Mouse (Mus musculus): ENCODE results near the gene Usp12. TPM values are rescaled to one million over a fixed set of nuclear protein-coding genes. Genes with fewer than 3 reads are reported as not detected.
A peak's percentile ranks its signal among the peaks of the same experiment; 100 is the strongest.

Usp12 gene
- polyA plus RNA-seq, 1 experiment from 2014 or later, result 13.0 TPM

- H3K4me2 ChIP-seq (ENCODE audit: low read length), result no peak overlapping the region
- no peak for ATAC-seq
- peaks cover 8% of the 10 kb centered on the region for H3K36me3 ChIP-seq (ENCODE audit: control insufficient read depth, insufficient read depth, low read length)
- no peak overlapping the region for H3K27ac ChIP-seq (ENCODE audit: low read depth, low read length)
- no peak overlapping the region for H3K4me3 ChIP-seq (ENCODE audit: low read length)
- H3K4me1 ChIP-seq (ENCODE audit: control insufficient read depth, insufficient read depth, low read depth, low read length), result peaks cover 6% of the 10 kb centered on the region; the same call in 1 of the 2 replicates
- H3K9me3 ChIP-seq (ENCODE audit: control insufficient read depth, low read length), result no peaks in the 10 kb centered on the region
- H3K27me3 ChIP-seq (replicated peaks; ENCODE audit: control insufficient read depth, insufficient read depth, low read length), result no peaks in the 10 kb centered on the region
- no peak overlapping the region for H3K9ac ChIP-seq (ENCODE audit: low read depth, low read length)
- 95% methylated on average over 5 of the region's 5 CpGs for WGBS
These were observed 29.0 kb downstream of the Usp12 start for GRCm38 (mm10) chr5:146765791-146766190.

GRCm38 (mm10) chr5:146759159-146759558 lies 35.6 kb downstream of the Usp12 start:
- H3K4me2 ChIP-seq (ENCODE audit: low read length), result no peak overlapping the region
- ATAC-seq, result no peak
- no peak overlapping the region for H3K9ac ChIP-seq (ENCODE audit: low read depth, low read length)
- no peaks in the 10 kb centered on the region for H3K27me3 ChIP-seq (replicated peaks; ENCODE audit: control insufficient read depth, insufficient read depth, low read length)
- WGBS, result 82% methylated on average over 6 of the region's 6 CpGs
- H3K36me3 ChIP-seq (ENCODE audit: control insufficient read depth, insufficient read depth, low read length), result peaks cover 11% of the 10 kb centered on the region
- H3K4me1 ChIP-seq (ENCODE audit: control insufficient read depth, insufficient read depth, low read depth, low read length), result no peaks in the 10 kb centered on the region
- H3K27ac ChIP-seq (ENCODE audit: low read depth, low read length), result no peak overlapping the region
- no peaks in the 10 kb centered on the region for H3K9me3 ChIP-seq (ENCODE audit: control insufficient read depth, low read length)
- H3K4me3 ChIP-seq (ENCODE audit: low read length), result no peak overlapping the region

GRCm38 (mm10) chr5:146757921-146758320 lies 36.9 kb downstream of the Usp12 start:
- H3K9ac ChIP-seq (ENCODE audit: low read depth, low read length), result no peak overlapping the region
- no peaks in the 10 kb centered on the region for H3K9me3 ChIP-seq (ENCODE audit: control insufficient read depth, low read length)
- H3K27me3 ChIP-seq (replicated peaks; ENCODE audit: control insufficient read depth, insufficient read depth, low read length), result no peaks in the 10 kb centered on the region
- WGBS, result 79% methylated on average over 6 of the region's 6 CpGs
- H3K4me1 ChIP-seq (ENCODE audit: control insufficient read depth, insufficient read depth, low read depth, low read length), result no peaks in the 10 kb centered on the region
- H3K27ac ChIP-seq (ENCODE audit: low read depth, low read length), result no peak overlapping the region
- ATAC-seq, result no peak
- peaks cover 23% of the 10 kb centered on the region for H3K36me3 ChIP-seq (ENCODE audit: control insufficient read depth, insufficient read depth, low read length)
- no peak overlapping the region for H3K4me3 ChIP-seq (ENCODE audit: low read length)
- H3K4me2 ChIP-seq (ENCODE audit: low read length), result no peak overlapping the region

- no peak for ATAC-seq
- no peaks in the 10 kb centered on the region for H3K27me3 ChIP-seq (replicated peaks; ENCODE audit: control insufficient read depth, insufficient read depth, low read length)
- 91% methylated on average over 5 of the region's 5 CpGs for WGBS
These were observed 37.5 kb downstream of the Usp12 start for GRCm38 (mm10) chr5:146757316-146757715.

GRCm38 (mm10) chr5:146753181-146753580 lies 41.6 kb downstream of the Usp12 start:
- no peak for ATAC-seq
- 97% methylated on average over 8 of the region's 8 CpGs for WGBS
- Histone ChIP-seq H3K4me2 (ENCODE audit: low read length) (no peak overlapping the region), H3K4me1 (ENCODE audit: control insufficient read depth, insufficient read depth, low read depth, low read length) (no peaks in the 10 kb centered on the region), H3K9me3 (ENCODE audit: control insufficient read depth, low read length) (no peaks in the 10 kb centered on the region), H3K36me3 (ENCODE audit: control insufficient read depth, insufficient read depth, low read length) (peaks cover 27% of the 10 kb centered on the region), H3K4me3 (ENCODE audit: low read length) (no peak overlapping the region), H3K9ac (ENCODE audit: low read depth, low read length) (no peak overlapping the region), H3K27ac (ENCODE audit: low read depth, low read length) (no peak overlapping the region), H3K27me3 (replicated peaks; ENCODE audit: control insufficient read depth, insufficient read depth, low read length) (no peaks in the 10 kb centered on the region)

More at GRCm38 (mm10) chr5:146757316-146757715, 37.5 kb downstream of the Usp12 start:
- no peak overlapping the region for H3K9ac ChIP-seq (ENCODE audit: low read depth, low read length)
- H3K9me3 ChIP-seq (ENCODE audit: control insufficient read depth, low read length), result no peaks in the 10 kb centered on the region
- peaks cover 19% of the 10 kb centered on the region for H3K36me3 ChIP-seq (ENCODE audit: control insufficient read depth, insufficient read depth, low read length)
- no peaks in the 10 kb centered on the region for H3K4me1 ChIP-seq (ENCODE audit: control insufficient read depth, insufficient read depth, low read depth, low read length)
- no peak overlapping the region for H3K4me2 ChIP-seq (ENCODE audit: low read length)
- no peak overlapping the region for H3K4me3 ChIP-seq (ENCODE audit: low read length)
- H3K27ac ChIP-seq (ENCODE audit: low read depth, low read length), result no peak overlapping the region

GRCm38 (mm10) chr5:146750958-146751357 lies 43.8 kb downstream of the Usp12 start:
- Histone ChIP-seq H3K4me3 (ENCODE audit: low read length) (no peak overlapping the region), H3K36me3 (ENCODE audit: control insufficient read depth, insufficient read depth, low read length) (peaks cover 27% of the 10 kb centered on the region), H3K27ac (ENCODE audit: low read depth, low read length) (no peak overlapping the region), H3K4me2 (ENCODE audit: low read length) (no peak overlapping the region), H3K4me1 (ENCODE audit: control insufficient read depth, insufficient read depth, low read depth, low read length) (no peaks in the 10 kb centered on the region), H3K9ac (ENCODE audit: low read depth, low read length) (no peak overlapping the region), H3K27me3 (replicated peaks; ENCODE audit: control insufficient read depth, insufficient read depth, low read length) (no peaks in the 10 kb centered on the region), H3K9me3 (ENCODE audit: control insufficient read depth, low read length) (no peaks in the 10 kb centered on the region)
- 95% methylated on average over 7 of the region's 7 CpGs for WGBS
- ATAC-seq, result no peak

GRCm38 (mm10) chr5:146750273-146750672 lies 44.5 kb downstream of the Usp12 start:
- no peaks in the 10 kb centered on the region for H3K9me3 ChIP-seq (ENCODE audit: control insufficient read depth, low read length)
- no peak for ATAC-seq
- H3K27me3 ChIP-seq (replicated peaks; ENCODE audit: control insufficient read depth, insufficient read depth, low read length), result no peaks in the 10 kb centered on the region
- no peak overlapping the region for H3K4me3 ChIP-seq (ENCODE audit: low read length)
- 83% methylated on average over 7 of the region's 7 CpGs for WGBS
- no peaks in the 10 kb centered on the region for H3K4me1 ChIP-seq (ENCODE audit: control insufficient read depth, insufficient read depth, low read depth, low read length)
- peaks cover 27% of the 10 kb centered on the region for H3K36me3 ChIP-seq (ENCODE audit: control insufficient read depth, insufficient read depth, low read length)
- no peak overlapping the region for H3K9ac ChIP-seq (ENCODE audit: low read depth, low read length)
- no peak overlapping the region for H3K4me2 ChIP-seq (ENCODE audit: low read length)
- no peak overlapping the region for H3K27ac ChIP-seq (ENCODE audit: low read depth, low read length)

GRCm38 (mm10) chr5:146749857-146750256 lies 44.9 kb downstream of the Usp12 start:
- Histone ChIP-seq H3K9me3 (ENCODE audit: control insufficient read depth, low read length) (no peaks in the 10 kb centered on the region), H3K4me3 (ENCODE audit: low read length) (no peak overlapping the region), H3K9ac (ENCODE audit: low read depth, low read length) (no peak overlapping the region), H3K4me1 (ENCODE audit: control insufficient read depth, insufficient read depth, low read depth, low read length) (no peaks in the 10 kb centered on the region), H3K4me2 (ENCODE audit: low read length) (no peak overlapping the region), H3K27me3 (replicated peaks; ENCODE audit: control insufficient read depth, insufficient read depth, low read length) (no peaks in the 10 kb centered on the region), H3K36me3 (ENCODE audit: control insufficient read depth, insufficient read depth, low read length) (peaks cover 27% of the 10 kb centered on the region), H3K27ac (ENCODE audit: low read depth, low read length) (no peak overlapping the region)
- no peak for ATAC-seq
- WGBS, result 77% methylated on average over 5 of the region's 5 CpGs

GRCm38 (mm10) chr5:146736970-146737495 lies 57.8 kb downstream of the Usp12 start:
- 57% methylated on average over 9 of the region's 9 CpGs for WGBS
- peak; percentile 48; the same call in 1 of the 2 replicates for ATAC-seq
- Histone ChIP-seq H3K27ac (ENCODE audit: low read depth, low read length) (no peak overlapping the region), H3K4me3 (ENCODE audit: low read length) (no peak overlapping the region), H3K9me3 (ENCODE audit: control insufficient read depth, low read length) (no peaks in the 10 kb centered on the region), H3K36me3 (ENCODE audit: control insufficient read depth, insufficient read depth, low read length) (peaks cover 26% of the 10 kb centered on the region), H3K9ac (ENCODE audit: low read depth, low read length) (no peak overlapping the region), H3K4me2 (ENCODE audit: low read length) (no peak overlapping the region), H3K27me3 (replicated peaks; ENCODE audit: control insufficient read depth, insufficient read depth, low read length) (no peaks in the 10 kb centered on the region), H3K4me1 (ENCODE audit: control insufficient read depth, insufficient read depth, low read depth, low read length) (no peaks in the 10 kb centered on the region)

- no peaks in the 10 kb centered on the region for H3K27me3 ChIP-seq (replicated peaks; ENCODE audit: control insufficient read depth, insufficient read depth, low read length)
- H3K9ac ChIP-seq (ENCODE audit: low read depth, low read length), result no peak overlapping the region
- no peaks in the 10 kb centered on the region for H3K9me3 ChIP-seq (ENCODE audit: control insufficient read depth, low read length)
- 78% methylated on average over 18 of the region's 18 CpGs for WGBS
- H3K36me3 ChIP-seq (ENCODE audit: control insufficient read depth, insufficient read depth, low read length), result peaks cover 26% of the 10 kb centered on the region
- no peak for ATAC-seq
- no peak overlapping the region for H3K4me3 ChIP-seq (ENCODE audit: low read length)
- H3K4me1 ChIP-seq (ENCODE audit: control insufficient read depth, insufficient read depth, low read depth, low read length), result no peaks in the 10 kb centered on the region
- H3K27ac ChIP-seq (ENCODE audit: low read depth, low read length), result no peak overlapping the region
- H3K4me2 ChIP-seq (ENCODE audit: low read length), result no peak overlapping the region
These were observed 58.5 kb downstream of the Usp12 start for GRCm38 (mm10) chr5:146736348-146736747.
